Mouse (Mus musculus) heart, adult 2 months (tissue): Measurements from ENCODE around the gene Ugt1a10. TPM values are rescaled to one million over a fixed set of nuclear protein-coding genes. Genes with fewer than 3 reads are reported as not detected.

ENCODE experiments used
- DNase-seq, 2 experiments: peaks; one replicate each; pipeline ENCODE4 v3.0.0; 2021
- H3K27ac ChIP-seq: fragments of 200-600 bp; 2 replicates; pipeline ENCODE4 v1.8.1; 2022
- H3K27me3 ChIP-seq: fragments of 200-500 bp; 2 replicates; pipeline ENCODE4 v1.6.1; 2012; ENCODE audit warnings: mild to moderate bottlenecking, low read length, inconsistent platforms, mixed read lengths; ENCODE audit not compliant: control insufficient read depth, insufficient read depth
- H3K36me3 ChIP-seq: fragments of 200-500 bp; 2 replicates; pipeline ENCODE4 v1.6.1; 2012; ENCODE audit warnings: low read length, inconsistent platforms; ENCODE audit not compliant: control insufficient read depth, insufficient read depth
- H3K4me1 ChIP-seq: fragments of 200-500 bp; 2 replicates; pipeline ENCODE4 v1.6.1; 2011; ENCODE audit warnings: low read length; ENCODE audit not compliant: control insufficient read depth, insufficient read depth
- H3K4me3 ChIP-seq: fragments of 200-600 bp; 2 replicates; pipeline ENCODE4 v1.8.1; 2022
- H3K79me2 ChIP-seq: fragments of 200-500 bp; replicated peaks from 2 replicates; pipeline ENCODE4 v1.6.1; 2012; ENCODE audit warnings: mild to moderate bottlenecking, inconsistent platforms, low read length, moderate library complexity, mixed read lengths; ENCODE audit not compliant: control insufficient read depth, insufficient read depth
- H3K9ac ChIP-seq: fragments of 200-500 bp; 2 replicates; pipeline ENCODE4 v1.6.1; 2012; ENCODE audit warnings: low read depth, mild to moderate bottlenecking, control low read depth, inconsistent platforms, low read length, mixed read lengths
- CTCF ChIP-seq: fragments of 200-600 bp; IDR thresholded peaks from 2 replicates; pipeline ENCODE4 v1.8.1; 2022; ENCODE audit warnings: antibody characterized with exemption, mild to moderate bottlenecking, moderate library complexity
- EP300 ChIP-seq: fragments of 200-500 bp; IDR thresholded peaks from 2 replicates; pipeline ENCODE4 v1.6.1; 2011; ENCODE audit warnings: low read depth, low read length, control low read depth; ENCODE audit not compliant: insufficient read depth
- POLR2A ChIP-seq: fragments of 200-500 bp; IDR thresholded peaks from 2 replicates; pipeline ENCODE4 v1.6.1; 2011; ENCODE audit warnings: mild to moderate bottlenecking, low read depth, low read length, control low read depth; ENCODE audit not compliant: insufficient read depth
- WGBS: fragments of 180-500 bp; shearing (Covaris S2); methylation state at CpG from one replicate; pipeline ENCODE4 v1.1.7; 2018; 5-methylcytosine and 5-hydroxymethylcytosine counted together
- intact Hi-C: fragments of 180-260 bp; cut with DNase I; formaldehyde crosslinking; loops from one replicate; pipeline ENCODE4 v1.15.1; 2025
- polyA plus RNA-seq: library from polyadenylated mRNA; depleted of rRNA; stranded (reverse); fragments of >200 nt; gene quantifications from 2 replicates; pipeline ENCODE4 v1.2.3, GENCODE M21; 2012
- total RNA-seq, 2 experiments: library from RNA; stranded (reverse); gene quantifications; 2 replicates each; pipeline ENCODE4 v1.2.3; 2021

Ugt1a10 gene
- total and polyA plus RNA-seq, 3 experiments, result not detected

DNA sequence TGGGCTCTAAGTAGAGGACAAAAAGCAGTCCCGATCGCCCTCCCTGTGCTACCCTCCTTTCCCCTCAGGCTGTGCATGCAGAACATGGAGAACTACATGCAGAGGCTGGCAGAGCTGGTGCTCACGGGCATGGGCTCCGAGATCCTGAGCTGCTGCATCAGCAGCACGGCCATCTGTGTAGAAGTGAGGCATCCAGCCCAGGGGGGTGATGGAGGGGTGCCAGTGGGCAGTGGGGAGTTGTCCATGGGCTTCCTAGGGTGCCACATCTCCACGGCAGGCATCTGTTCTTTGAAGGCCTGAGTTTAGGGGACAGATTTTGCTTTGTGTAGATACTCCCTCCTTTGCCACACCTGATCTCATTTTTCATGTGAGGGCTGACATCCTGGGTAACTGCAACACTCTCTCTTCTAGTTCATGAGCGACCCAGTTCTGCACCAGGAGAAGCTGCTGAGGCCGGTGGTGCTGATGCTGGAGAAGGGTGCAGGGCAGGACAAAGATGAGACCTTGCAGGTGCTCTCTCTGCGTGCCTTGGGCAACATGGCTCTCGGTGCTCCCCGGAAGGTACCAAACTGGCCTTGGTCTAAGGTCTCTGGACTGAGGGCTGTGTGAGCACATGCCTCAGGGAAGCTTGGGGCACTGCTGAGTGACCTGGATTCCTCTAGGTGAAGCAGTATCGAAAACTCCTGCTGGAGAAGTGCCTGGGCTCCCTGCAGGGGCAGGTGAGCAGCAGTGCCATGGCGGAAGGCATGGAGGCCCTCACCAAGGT is 201.0 kb downstream of the Ugt1a10 start:
- no peak overlapping the region for H3K27ac ChIP-seq
- H3K4me3 ChIP-seq, result no peak overlapping the region
- peaks cover 3% of the 10 kb centered on the region for H3K4me1 ChIP-seq
- DNase-seq, result no peak
- H3K9ac ChIP-seq, result no peak overlapping the region
- no peak for TF ChIP-seq POLR2A
- no peak for TF ChIP-seq CTCF
- no peak for TF ChIP-seq EP300
- 75% methylated on average over 13 of the region's 13 CpGs for WGBS
- intact Hi-C loops, result no loop called here
- no peaks in the 10 kb centered on the region for H3K27me3 ChIP-seq
- H3K79me2 ChIP-seq, result no peaks in the 10 kb centered on the region
- H3K36me3 ChIP-seq, result no peaks in the 10 kb centered on the region

- Histone ChIP-seq H3K27ac (no peak overlapping the region), H3K4me3 (no peak overlapping the region), H3K27me3 (no peaks in the 10 kb centered on the region), H3K36me3 (no peaks in the 10 kb centered on the region), H3K9ac (no peak overlapping the region), H3K4me1 (peaks cover 3% of the 10 kb centered on the region), H3K79me2 (no peaks in the 10 kb centered on the region)
- DNase-seq, result peak in 1 of 2 experiments; percentile 38
- intact Hi-C loops, result no loop called here
- 75% methylated on average over 10 of the region's 10 CpGs for WGBS
- no peak for TF ChIP-seq POLR2A
- TF ChIP-seq EP300, result no peak
- no peak for TF ChIP-seq CTCF
These were observed 201.9 kb downstream of the Ugt1a10 start for GRCm38 (mm10) chr1:88256886-88257663.

DNA sequence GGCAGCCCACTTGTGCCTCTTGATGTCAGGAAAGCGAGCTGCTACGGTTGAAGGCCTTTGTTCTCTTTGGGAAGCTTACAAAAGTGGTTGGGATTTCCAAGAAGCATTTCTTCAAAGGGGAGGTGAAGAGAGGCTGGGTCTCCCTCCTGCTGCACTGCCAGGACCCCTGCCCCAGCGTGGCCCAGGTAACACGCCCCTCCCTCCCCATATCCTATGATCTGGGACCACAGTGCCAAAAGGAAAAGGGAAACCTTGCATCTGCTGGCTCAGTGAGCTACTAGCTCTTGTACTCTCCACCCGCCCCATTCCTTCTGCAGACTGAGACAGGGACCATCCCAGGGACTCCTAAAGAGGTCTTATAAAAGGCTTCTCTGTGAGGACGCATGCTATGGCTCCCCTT is 202.5 kb downstream of the Ugt1a10 start:
- Histone ChIP-seq H3K36me3 (no peaks in the 10 kb centered on the region), H3K79me2 (no peaks in the 10 kb centered on the region), H3K27ac (no peak overlapping the region), H3K9ac (no peak overlapping the region), H3K4me3 (no peak overlapping the region), H3K4me1 (peaks cover 3% of the 10 kb centered on the region), H3K27me3 (no peaks in the 10 kb centered on the region)
- 80% methylated on average over 6 of the region's 6 CpGs for WGBS
- TF ChIP-seq CTCF (no peak), EP300 (no peak), POLR2A (no peak)
- DNase-seq, result peak in 1 of 2 experiments; percentile 44
- intact Hi-C loops, result no loop called here

DNA sequence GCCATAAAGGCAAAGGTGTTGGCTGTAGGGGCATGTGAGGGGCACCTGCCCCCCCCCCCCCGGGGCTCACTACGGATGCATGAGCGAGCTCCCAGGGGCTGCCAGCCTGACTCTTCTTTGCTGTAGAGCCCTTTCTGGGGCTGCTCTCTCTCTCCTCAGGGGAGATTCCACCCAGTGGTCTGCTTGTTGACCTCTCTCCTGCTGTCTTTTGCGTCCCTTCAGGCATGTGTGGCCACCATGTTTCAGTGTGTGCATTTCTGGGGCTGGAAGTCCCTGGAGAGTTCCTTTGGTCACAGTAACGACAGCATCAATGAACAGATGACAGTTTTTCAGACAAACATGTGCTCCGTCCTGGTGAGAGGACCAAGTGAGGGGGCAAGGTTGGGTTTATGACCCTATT is 203.2 kb downstream of the Ugt1a10 start:
- TF ChIP-seq POLR2A (no peak), EP300 (no peak), CTCF (no peak)
- intact Hi-C loops, result no loop called here
- H3K9ac ChIP-seq, result no peak overlapping the region
- H3K4me3 ChIP-seq, result no peak overlapping the region
- H3K27ac ChIP-seq, result no peak overlapping the region
- H3K36me3 ChIP-seq, result no peaks in the 10 kb centered on the region
- H3K4me1 ChIP-seq, result peaks cover 3% of the 10 kb centered on the region
- H3K27me3 ChIP-seq, result no peaks in the 10 kb centered on the region
- no peak for DNase-seq
- H3K79me2 ChIP-seq, result no peaks in the 10 kb centered on the region
- 63% methylated on average over 6 of the region's 6 CpGs for WGBS

DNA sequence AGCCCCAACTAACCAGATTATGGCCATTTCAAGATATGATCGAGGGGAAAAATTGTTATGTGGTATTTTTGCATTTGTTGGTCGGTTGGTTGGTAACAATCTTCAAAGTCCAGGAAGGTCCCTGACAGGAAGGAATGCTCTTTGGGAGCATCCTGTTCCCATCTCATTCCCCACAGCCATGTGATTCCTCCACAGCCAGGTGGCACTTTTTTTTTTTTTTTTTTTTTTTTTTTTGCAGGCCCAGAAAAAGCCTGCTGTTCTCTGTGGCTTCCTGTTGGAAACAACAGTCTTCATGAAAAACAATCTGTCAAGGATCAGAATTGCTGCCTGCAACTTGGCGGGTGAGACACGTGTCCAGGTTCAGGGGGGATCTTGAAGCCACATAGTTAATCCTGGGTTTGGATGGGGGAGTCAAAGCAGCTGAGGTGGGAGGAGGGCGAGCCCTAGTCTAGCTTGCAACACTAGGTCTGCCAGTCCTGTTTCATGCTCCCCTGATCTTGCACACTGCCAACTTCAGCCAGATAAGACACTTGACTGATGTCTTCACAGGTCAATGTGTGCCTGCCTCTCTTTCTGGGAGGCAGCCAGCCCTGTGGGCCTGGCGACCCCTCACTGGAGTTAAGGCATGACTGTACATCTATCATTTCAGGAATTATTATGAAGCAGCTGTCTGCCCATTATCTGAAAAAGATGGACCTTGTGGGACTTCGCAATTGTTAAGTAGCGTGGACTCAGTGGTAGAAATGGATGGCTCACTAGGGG is 203.9 kb downstream of the Ugt1a10 start:
- Histone ChIP-seq H3K4me3 (no peak overlapping the region), H3K36me3 (no peaks in the 10 kb centered on the region), H3K4me1 (peaks cover 3% of the 10 kb centered on the region), H3K9ac (no peak overlapping the region), H3K27ac (no peak overlapping the region), H3K79me2 (no peaks in the 10 kb centered on the region), H3K27me3 (no peaks in the 10 kb centered on the region)
- peak; percentile 57 to 67 for DNase-seq
- intact Hi-C loops, result no loop called here
- TF ChIP-seq EP300, result no peak
- TF ChIP-seq POLR2A, result no peak
- no peak for TF ChIP-seq CTCF
- WGBS, result 53% methylated on average over 8 of the region's 8 CpGs
